Mouse (Mus musculus): ENCODE measurements at regions not wholly inside any gene's neighbourhood (a gene's known extent, or its start where the extent isn't known, plus 50 kb on each side); places are given as distances from the start of the nearest gene placed in this dataset.

GRCm38 (mm10) chr14:102825525-102825924 lies 156.9 kb downstream of the Kctd12 start:
- Histone ChIP-seq H3K36me3 (no peaks in the 10 kb centered on the region), H3K4me1 (no peaks in the 10 kb centered on the region), H3K4me2 (no peak overlapping the region), H3K9me3 (replicated peaks) (no peaks in the 10 kb centered on the region), H3K27me3 (no peaks in the 10 kb centered on the region), H3K27ac (no peak overlapping the region), H3K4me3 (replicated peaks) (no peak overlapping the region), H3K9ac (no peak overlapping the region)
- WGBS = 86% methylated on average over 7 of the region's 7 CpGs
- ATAC-seq (replicated peaks; ENCODE audit: low FRiP score) = no peak

- 91% methylated on average over 5 of the region's 5 CpGs for WGBS
- Histone ChIP-seq H3K27ac (no peak overlapping the region), H3K9ac (no peak overlapping the region), H3K9me3 (replicated peaks) (no peaks in the 10 kb centered on the region), H3K4me2 (no peak overlapping the region), H3K27me3 (no peaks in the 10 kb centered on the region), H3K4me3 (replicated peaks) (no peak overlapping the region), H3K4me1 (no peaks in the 10 kb centered on the region), H3K36me3 (no peaks in the 10 kb centered on the region)
- no peak for ATAC-seq (replicated peaks; ENCODE audit: low FRiP score)
Measured at GRCm38 (mm10) chr14:102820663-102821062, 161.8 kb downstream of the Kctd12 start.

- H3K9me3 ChIP-seq (replicated peaks) = no peaks in the 10 kb centered on the region
- H3K36me3 ChIP-seq = no peaks in the 10 kb centered on the region
- no peak; the same call in 1 of the 2 replicates for ATAC-seq (replicated peaks; ENCODE audit: low FRiP score)
- WGBS = 48% methylated on average over 5 of the region's 5 CpGs
- no peak overlapping the region for H3K4me2 ChIP-seq
- H3K9ac ChIP-seq = no peak overlapping the region
- no peaks in the 10 kb centered on the region for H3K27me3 ChIP-seq
- H3K4me3 ChIP-seq (replicated peaks) = no peak overlapping the region
- H3K27ac ChIP-seq = 0 out of 2 replicates have a peak overlapping the region, but pooled peaks have one; percentile 22
- peaks cover 18% of the 10 kb centered on the region for H3K4me1 ChIP-seq
Measured at GRCm38 (mm10) chr14:102811678-102812081, 170.8 kb downstream of the Kctd12 start.

- 51% methylated on average over 5 of the region's 5 CpGs for WGBS
- no peak for ATAC-seq (replicated peaks; ENCODE audit: low FRiP score)
- H3K9me3 ChIP-seq (replicated peaks) = no peaks in the 10 kb centered on the region
- peaks cover 20% of the 10 kb centered on the region for H3K4me1 ChIP-seq
- H3K4me3 ChIP-seq (replicated peaks) = no peak overlapping the region
- no peak overlapping the region for H3K27ac ChIP-seq
- H3K36me3 ChIP-seq = no peaks in the 10 kb centered on the region
- H3K27me3 ChIP-seq = no peaks in the 10 kb centered on the region
- no peak overlapping the region for H3K9ac ChIP-seq
- H3K4me2 ChIP-seq = no peak overlapping the region
Measured at GRCm38 (mm10) chr14:102811022-102811421, 171.4 kb downstream of the Kctd12 start.

DNA sequence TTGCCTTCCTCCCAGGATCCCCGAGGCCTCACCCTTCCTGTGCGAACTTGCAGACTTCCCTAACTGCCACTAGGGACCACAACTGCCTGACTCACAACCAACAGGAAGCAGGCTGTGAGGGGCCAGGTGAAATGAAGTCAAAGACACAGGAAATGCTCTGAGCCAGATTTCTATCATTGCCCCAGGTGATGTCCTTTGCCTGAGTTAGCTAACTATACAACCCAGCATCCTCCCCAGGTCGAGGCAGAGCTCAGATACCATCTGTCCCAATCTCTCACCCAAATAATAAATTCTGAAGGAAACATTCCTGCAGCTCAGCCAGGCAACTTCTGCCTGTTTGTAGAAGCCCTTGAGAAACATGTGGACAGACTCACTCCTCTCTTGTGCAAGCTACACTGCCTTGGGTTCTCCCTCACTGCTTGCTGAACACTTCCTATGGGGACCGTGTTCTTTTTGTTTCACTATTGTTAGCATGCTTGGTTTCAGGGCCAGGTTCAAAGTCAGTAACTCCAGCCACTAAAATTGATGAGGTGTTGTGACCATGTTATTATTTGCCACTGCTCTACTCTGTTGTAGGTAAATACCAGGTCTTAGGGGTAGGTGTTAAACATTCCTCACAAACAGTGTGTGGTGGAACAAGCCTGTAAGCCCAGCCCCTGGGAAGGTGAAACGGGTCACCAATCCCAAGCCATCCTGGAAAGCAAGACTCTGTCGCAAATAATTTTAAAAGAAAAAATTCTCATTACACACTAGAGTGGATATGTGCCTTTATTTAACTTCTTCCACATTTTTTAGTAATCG lies 172.1 kb downstream of the Kctd12 start:
- no peak overlapping the region for H3K4me3 ChIP-seq (replicated peaks)
- H3K4me2 ChIP-seq = no peak overlapping the region
- peak overlapping the region; percentile 54 for H3K27ac ChIP-seq
- peaks cover 20% of the 10 kb centered on the region for H3K4me1 ChIP-seq
- 43% methylated on average over 7 of the region's 7 CpGs for WGBS
- no peaks in the 10 kb centered on the region for H3K36me3 ChIP-seq
- peak; percentile 81 for ATAC-seq (replicated peaks; ENCODE audit: low FRiP score)
- no peaks in the 10 kb centered on the region for H3K9me3 ChIP-seq (replicated peaks)
- no peaks in the 10 kb centered on the region for H3K27me3 ChIP-seq
- no peak overlapping the region for H3K9ac ChIP-seq

GRCm38 (mm10) chr14:102805936-102806923 lies 176.2 kb downstream of the Kctd12 start:
- Histone ChIP-seq H3K36me3 (no peaks in the 10 kb centered on the region), H3K4me1 (peaks cover 15% of the 10 kb centered on the region), H3K4me2 (no peak overlapping the region), H3K27ac (no peak overlapping the region), H3K9ac (no peak overlapping the region), H3K27me3 (no peaks in the 10 kb centered on the region), H3K9me3 (replicated peaks) (no peaks in the 10 kb centered on the region), H3K4me3 (replicated peaks) (no peak overlapping the region)
- ATAC-seq (replicated peaks; ENCODE audit: low FRiP score) = peak; percentile 41; the same call in 1 of the 2 replicates
- WGBS = 51% methylated on average over 21 of the region's 21 CpGs

- 76% methylated on average over 2 of the region's 2 CpGs for WGBS
- Histone ChIP-seq H3K9ac (no peak overlapping the region), H3K4me3 (replicated peaks) (no peak overlapping the region), H3K27ac (no peak overlapping the region), H3K27me3 (no peaks in the 10 kb centered on the region), H3K9me3 (replicated peaks) (no peaks in the 10 kb centered on the region), H3K4me1 (no peaks in the 10 kb centered on the region), H3K4me2 (no peak overlapping the region), H3K36me3 (no peaks in the 10 kb centered on the region)
- no peak for ATAC-seq (replicated peaks; ENCODE audit: low FRiP score)
Measured at GRCm38 (mm10) chr14:102795676-102796075, 186.8 kb downstream of the Kctd12 start.

- no peaks in the 10 kb centered on the region for H3K36me3 ChIP-seq
- no peaks in the 10 kb centered on the region for H3K27me3 ChIP-seq
- no peak overlapping the region for H3K9ac ChIP-seq
- H3K9me3 ChIP-seq (replicated peaks) = no peaks in the 10 kb centered on the region
- H3K4me2 ChIP-seq = no peak overlapping the region
- H3K4me1 ChIP-seq = no peaks in the 10 kb centered on the region
- 94% methylated on average over 2 of the region's 2 CpGs for WGBS
- no peak for ATAC-seq (replicated peaks; ENCODE audit: low FRiP score)
- H3K4me3 ChIP-seq (replicated peaks) = no peak overlapping the region
- H3K27ac ChIP-seq = no peak overlapping the region
Measured at GRCm38 (mm10) chr14:102794898-102795297, 187.5 kb downstream of the Kctd12 start.

- Histone ChIP-seq H3K4me3 (replicated peaks) (no peak overlapping the region), H3K4me2 (no peak overlapping the region), H3K27me3 (no peaks in the 10 kb centered on the region), H3K36me3 (no peaks in the 10 kb centered on the region), H3K4me1 (no peaks in the 10 kb centered on the region), H3K9me3 (replicated peaks) (no peaks in the 10 kb centered on the region), H3K9ac (no peak overlapping the region), H3K27ac (no peak overlapping the region)
- ATAC-seq (replicated peaks; ENCODE audit: low FRiP score) = no peak
- WGBS = 70% methylated on average over 7 of the region's 7 CpGs
Measured at GRCm38 (mm10) chr14:102793753-102794152, 188.7 kb downstream of the Kctd12 start.

GRCm38 (mm10) chr14:102790916-102791315 lies 191.5 kb downstream of the Kctd12 start:
- Histone ChIP-seq H3K4me2 (no peak overlapping the region), H3K4me3 (replicated peaks) (no peak overlapping the region), H3K36me3 (no peaks in the 10 kb centered on the region), H3K9me3 (replicated peaks) (no peaks in the 10 kb centered on the region), H3K4me1 (no peaks in the 10 kb centered on the region), H3K9ac (no peak overlapping the region), H3K27me3 (no peaks in the 10 kb centered on the region), H3K27ac (no peak overlapping the region)
- WGBS = 90% methylated on average over 3 of the region's 3 CpGs
- no peak for ATAC-seq (replicated peaks; ENCODE audit: low FRiP score)

DNA sequence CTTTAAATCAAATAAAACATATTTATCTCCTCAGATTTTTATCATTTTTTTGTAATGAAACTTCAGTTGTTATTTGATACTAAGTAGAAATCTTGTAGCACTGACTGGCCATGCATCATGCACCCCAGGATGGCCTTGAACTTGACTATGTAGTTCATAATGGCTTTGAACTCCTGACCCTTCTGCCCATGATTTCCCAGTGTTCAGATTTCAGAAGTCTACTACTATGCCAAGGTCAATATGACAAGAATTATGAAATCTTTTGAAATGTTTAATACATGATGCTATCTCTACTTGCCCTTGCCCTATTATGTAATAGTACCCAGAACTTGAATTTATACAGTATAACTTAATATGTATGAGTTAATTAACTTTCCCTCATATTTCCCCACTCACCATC lies 200.2 kb downstream of the Kctd12 start:
- Histone ChIP-seq H3K4me3 (replicated peaks) (no peak overlapping the region), H3K9ac (no peak overlapping the region), H3K9me3 (replicated peaks) (no peaks in the 10 kb centered on the region), H3K4me1 (no peaks in the 10 kb centered on the region), H3K36me3 (no peaks in the 10 kb centered on the region), H3K27ac (no peak overlapping the region), H3K27me3 (no peaks in the 10 kb centered on the region), H3K4me2 (no peak overlapping the region)
- no peak for ATAC-seq (replicated peaks; ENCODE audit: low FRiP score)

DNA sequence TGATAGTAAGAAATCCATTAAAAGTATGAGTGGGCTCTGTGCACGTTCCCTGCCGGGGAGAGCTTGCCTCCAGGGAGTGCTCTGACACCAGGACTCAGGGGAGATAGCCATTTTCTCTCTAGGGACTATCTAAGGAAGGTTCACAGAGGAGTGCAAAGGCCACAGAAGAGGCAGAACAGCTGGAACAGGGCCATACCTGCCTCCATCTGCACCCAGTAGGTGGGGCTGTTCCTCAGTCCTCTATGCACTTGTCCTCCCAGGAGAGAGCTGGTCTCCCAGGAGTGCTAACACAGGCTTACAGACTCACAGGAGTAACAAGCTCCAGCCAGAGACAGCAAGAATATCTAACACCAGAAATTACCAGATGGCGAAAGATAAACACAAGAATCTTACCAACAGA lies 212.7 kb downstream of the Kctd12 start:
- ATAC-seq (replicated peaks; ENCODE audit: low FRiP score) = peak; percentile 64; the same call in 1 of the 2 replicates
- Histone ChIP-seq H3K27me3 (no peaks in the 10 kb centered on the region), H3K27ac (no peak overlapping the region), H3K4me1 (no peaks in the 10 kb centered on the region), H3K36me3 (no peaks in the 10 kb centered on the region), H3K4me3 (replicated peaks) (no peak overlapping the region), H3K4me2 (no peak overlapping the region), H3K9ac (no peak overlapping the region), H3K9me3 (replicated peaks) (no peaks in the 10 kb centered on the region)
- 64% methylated on average over 3 of the region's 3 CpGs for WGBS
